Mouse (Mus musculus): ENCODE measurements around the gene Padi6. TPM values are rescaled to one million over a fixed set of nuclear protein-coding genes. Genes with fewer than 3 reads are reported as not detected.

Padi6 gene
- polyA plus RNA-seq, 1 experiment from 2014 or later = not detected

DNA sequence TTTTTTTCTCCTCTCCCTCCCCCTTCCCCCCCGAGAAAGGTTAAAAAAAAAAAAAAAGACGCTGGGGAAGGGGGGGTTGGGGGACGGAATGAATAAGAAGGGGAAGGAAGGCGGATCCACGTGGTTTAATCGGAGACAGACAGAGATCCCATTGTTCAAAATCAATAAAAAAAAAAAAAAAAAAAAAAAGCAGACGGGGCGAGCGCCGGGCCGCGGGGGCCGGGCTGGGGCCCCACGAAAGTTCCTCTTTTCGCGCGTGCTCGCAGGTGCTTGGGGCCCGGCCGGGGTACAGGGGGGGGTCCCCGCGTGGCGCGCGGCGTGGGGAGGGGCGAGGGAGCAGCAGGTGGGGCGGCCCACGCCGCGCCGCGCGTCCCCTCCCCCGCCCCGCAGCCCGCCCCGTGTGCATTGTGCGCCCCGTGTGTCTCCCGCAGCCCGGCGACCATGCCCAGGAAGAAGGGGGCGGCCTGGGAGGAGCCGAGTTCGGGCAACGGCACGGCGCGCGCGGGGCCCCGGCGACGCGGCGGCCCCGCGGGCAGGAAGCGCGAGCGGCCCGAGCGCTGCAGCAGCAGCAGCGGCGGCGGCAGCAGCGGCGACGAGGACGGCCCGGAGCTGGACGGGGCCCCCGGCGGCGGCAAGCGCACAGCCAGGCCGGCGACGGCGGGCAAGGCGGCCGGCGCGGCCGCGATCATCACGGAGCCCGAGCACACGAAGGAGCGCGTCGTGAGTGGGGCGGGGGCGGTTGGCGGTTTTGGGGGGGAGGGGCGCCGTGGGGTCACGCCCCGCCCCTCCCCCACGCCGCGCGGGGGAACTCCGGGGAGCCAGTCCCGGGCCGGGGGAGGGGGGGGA is 40.5 kb downstream of the Padi6 start:
- Histone ChIP-seq H3K4me1 (ENCODE audit: control insufficient read depth, insufficient read depth, low read length) (peaks cover 21% of the 10 kb centered on the region), H3K9me3 (ENCODE audit: control insufficient read depth, low read depth, low read length) (no peaks in the 10 kb centered on the region), H3K36me3 (ENCODE audit: control insufficient read depth, insufficient read depth, low read length) (peaks cover 14% of the 10 kb centered on the region), H3K4me3 (ENCODE audit: low read depth, low read length) (peak overlapping the region; percentile 81), H3K4me2 (replicated peaks; ENCODE audit: low read depth, low read length) (peak overlapping the region; percentile 78), H3K9ac (replicated peaks; ENCODE audit: low read depth, low read length) (peak overlapping the region; percentile 94), H3K27ac (ENCODE audit: low read length) (peak overlapping the region; percentile 98), H3K27me3 (ENCODE audit: control insufficient read depth, insufficient read depth, low read length) (0 out of 2 replicates have a peak, but pooled peaks cover 3% of the 10 kb centered on the region)
- ATAC-seq (ENCODE audit: insufficient number of reproducible peaks, insufficient read depth, low FRiP score, low read depth) = 0 out of 2 replicates have a peak, but pooled peaks have one; percentile 8
- WGBS = under 1% methylated on average over 92 of the region's 107 CpGs

DNA sequence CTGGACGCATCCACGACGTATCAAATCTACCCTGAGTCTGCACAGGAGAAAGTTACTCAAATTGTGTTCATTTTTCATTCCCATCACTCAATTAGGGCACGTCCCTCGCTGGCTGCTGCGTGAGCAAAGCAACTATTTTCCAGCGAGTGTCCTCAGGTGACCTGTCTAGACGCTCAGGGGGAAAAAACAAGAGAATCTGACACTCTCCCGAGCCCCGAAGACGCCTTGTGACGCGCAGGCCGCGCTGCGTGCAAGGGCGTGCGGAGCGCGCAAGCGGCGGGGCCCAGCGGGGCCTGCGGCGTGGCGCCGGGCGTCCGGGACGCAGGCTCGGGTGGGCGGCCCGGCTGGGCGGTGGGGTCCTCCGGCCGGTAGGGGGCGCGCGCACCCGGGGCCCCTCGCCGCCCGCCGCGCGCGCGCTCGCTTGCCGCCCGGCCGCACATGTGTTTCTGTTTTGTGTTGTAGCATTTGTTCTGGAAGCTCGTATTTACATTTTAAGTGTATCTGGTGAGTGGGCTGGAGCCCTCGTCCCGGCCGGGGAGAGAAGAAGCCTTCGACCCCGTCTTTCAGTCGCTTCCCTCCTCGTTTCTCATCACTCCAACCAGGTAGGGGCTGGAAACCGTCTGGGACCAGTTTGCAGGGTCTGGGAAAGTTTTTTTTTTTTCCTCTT is 41.3 kb downstream of the Padi6 start:
- H3K9me3 ChIP-seq (ENCODE audit: control insufficient read depth, low read depth, low read length) = no peaks in the 10 kb centered on the region
- WGBS = under 1% methylated on average over 61 of the region's 61 CpGs
- H3K4me2 ChIP-seq (replicated peaks; ENCODE audit: low read depth, low read length) = peak overlapping the region; percentile 78
- H3K36me3 ChIP-seq (ENCODE audit: control insufficient read depth, insufficient read depth, low read length) = peaks cover 10% of the 10 kb centered on the region
- ATAC-seq (ENCODE audit: insufficient number of reproducible peaks, insufficient read depth, low FRiP score, low read depth) = peak; percentile 79
- 0 out of 2 replicates have a peak, but pooled peaks cover 3% of the 10 kb centered on the region for H3K27me3 ChIP-seq (ENCODE audit: control insufficient read depth, insufficient read depth, low read length)
- peak overlapping the region; percentile 94 for H3K9ac ChIP-seq (replicated peaks; ENCODE audit: low read depth, low read length)
- peak overlapping the region; percentile 81 for H3K4me3 ChIP-seq (ENCODE audit: low read depth, low read length)
- peaks cover 21% of the 10 kb centered on the region for H3K4me1 ChIP-seq (ENCODE audit: control insufficient read depth, insufficient read depth, low read length)
- H3K27ac ChIP-seq (ENCODE audit: low read length) = peak overlapping the region; percentile 98

DNA sequence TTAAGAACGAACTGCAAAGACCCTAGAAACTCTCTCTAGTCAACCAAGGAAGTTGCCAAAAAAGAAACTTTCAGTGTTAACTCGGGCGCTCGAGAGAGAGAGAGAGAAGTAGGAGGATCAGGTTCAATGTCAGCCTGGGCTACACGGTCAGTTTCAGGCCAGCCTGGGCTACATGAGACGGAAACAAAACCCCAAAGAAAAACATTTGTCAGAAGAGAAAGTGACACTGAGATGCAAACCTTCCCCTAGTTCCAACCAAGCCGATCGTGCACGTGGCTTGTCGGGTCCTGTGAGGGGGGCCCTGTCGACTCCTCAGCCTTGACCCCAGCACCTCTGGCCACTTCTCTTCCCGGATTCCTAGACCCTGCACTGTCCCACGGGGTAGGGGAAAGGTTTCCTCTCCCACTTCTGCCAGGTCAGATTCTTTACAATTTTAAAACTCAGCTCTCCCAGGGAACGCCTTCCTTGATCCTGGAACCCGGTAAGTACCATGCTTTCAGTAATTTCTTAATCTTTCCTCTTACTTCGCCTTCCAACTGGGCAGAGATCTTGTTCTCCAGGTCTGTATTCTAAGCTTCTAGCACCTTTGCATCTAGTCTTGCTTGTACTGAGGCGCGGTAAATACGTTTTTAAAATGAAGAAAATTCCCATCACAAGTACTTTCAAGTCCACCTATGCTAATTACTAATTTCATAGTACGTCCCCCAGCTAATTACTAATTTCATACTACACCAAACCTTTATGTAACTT is 42.0 kb downstream of the Padi6 start, which contains the start of gene Rcc2:
TSS of gene Rcc2 (plus strand) at position 273 of the 750 bp plus-strand sequence.
- Histone ChIP-seq H3K4me2 (replicated peaks; ENCODE audit: low read depth, low read length) (peak within 1 kb of the TSS; percentile 78), H3K4me1 (ENCODE audit: control insufficient read depth, insufficient read depth, low read length) (peaks cover 18% of the 10 kb centered on the region), H3K4me3 (ENCODE audit: low read depth, low read length) (peak within 1 kb of the TSS; percentile 81), H3K27ac (ENCODE audit: low read length) (peak within 1 kb of the TSS; percentile 98), H3K27me3 (ENCODE audit: control insufficient read depth, insufficient read depth, low read length) (0 out of 2 replicates have a peak, but pooled peaks cover 3% of the 10 kb centered on the region), H3K9me3 (ENCODE audit: control insufficient read depth, low read depth, low read length) (no peaks in the 10 kb centered on the region), H3K36me3 (ENCODE audit: control insufficient read depth, insufficient read depth, low read length) (peaks cover 4% of the 10 kb centered on the region; the same call in 1 of the 2 replicates), H3K9ac (replicated peaks; ENCODE audit: low read depth, low read length) (peak within 1 kb of the TSS; percentile 94)
- WGBS = 8% methylated on average over 20 of the region's 20 CpGs
- ATAC-seq (ENCODE audit: insufficient number of reproducible peaks, insufficient read depth, low FRiP score, low read depth) = no peak

DNA sequence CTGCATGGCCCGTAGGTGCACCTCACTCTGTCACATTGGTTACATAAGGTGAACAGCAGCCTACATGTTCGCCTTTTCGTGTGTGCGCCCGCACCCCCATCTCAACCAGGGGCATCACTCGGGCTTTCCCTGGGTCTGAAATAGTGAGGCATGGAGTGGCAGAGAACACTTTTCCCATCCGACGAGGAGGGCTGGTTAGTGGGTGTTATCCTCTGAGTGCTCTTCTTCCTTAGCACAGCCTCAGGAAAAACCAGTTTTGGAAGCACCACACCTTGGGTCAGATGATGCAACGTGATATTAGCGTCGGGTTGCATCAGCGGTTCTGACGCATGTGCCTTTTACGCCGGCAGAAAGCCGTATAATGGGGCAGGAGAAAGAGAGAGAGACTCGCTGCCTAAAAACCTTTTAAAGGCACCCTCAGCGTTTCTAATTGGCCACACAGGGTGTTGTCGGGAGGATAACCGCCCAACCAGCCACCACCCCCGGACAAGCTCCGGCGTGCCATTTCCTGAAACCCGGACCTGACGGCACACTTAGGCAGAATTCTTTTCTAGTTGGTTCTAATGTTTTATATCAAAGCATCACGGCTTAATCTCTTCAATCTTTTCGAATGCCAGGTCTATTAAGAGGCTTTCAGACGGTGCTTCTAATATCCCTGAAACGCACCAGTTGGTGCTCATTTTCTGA is 42.9 kb downstream of the Padi6 start:
- Histone ChIP-seq H3K9ac (replicated peaks; ENCODE audit: low read depth, low read length) (no peak overlapping the region), H3K4me3 (ENCODE audit: low read depth, low read length) (peak overlapping the region; percentile 81), H3K36me3 (ENCODE audit: control insufficient read depth, insufficient read depth, low read length) (0 out of 2 replicates have a peak, but pooled peaks cover 3% of the 10 kb centered on the region), H3K4me2 (replicated peaks; ENCODE audit: low read depth, low read length) (peak overlapping the region; percentile 78), H3K27ac (ENCODE audit: low read length) (peak overlapping the region; percentile 58), H3K4me1 (ENCODE audit: control insufficient read depth, insufficient read depth, low read length) (peaks cover 18% of the 10 kb centered on the region; the same call in 1 of the 2 replicates), H3K9me3 (ENCODE audit: control insufficient read depth, low read depth, low read length) (no peaks in the 10 kb centered on the region), H3K27me3 (ENCODE audit: control insufficient read depth, insufficient read depth, low read length) (0 out of 2 replicates have a peak, but pooled peaks cover 3% of the 10 kb centered on the region)
- WGBS = 5% methylated on average over 29 of the region's 29 CpGs
- ATAC-seq (ENCODE audit: insufficient number of reproducible peaks, insufficient read depth, low FRiP score, low read depth) = no peak

DNA sequence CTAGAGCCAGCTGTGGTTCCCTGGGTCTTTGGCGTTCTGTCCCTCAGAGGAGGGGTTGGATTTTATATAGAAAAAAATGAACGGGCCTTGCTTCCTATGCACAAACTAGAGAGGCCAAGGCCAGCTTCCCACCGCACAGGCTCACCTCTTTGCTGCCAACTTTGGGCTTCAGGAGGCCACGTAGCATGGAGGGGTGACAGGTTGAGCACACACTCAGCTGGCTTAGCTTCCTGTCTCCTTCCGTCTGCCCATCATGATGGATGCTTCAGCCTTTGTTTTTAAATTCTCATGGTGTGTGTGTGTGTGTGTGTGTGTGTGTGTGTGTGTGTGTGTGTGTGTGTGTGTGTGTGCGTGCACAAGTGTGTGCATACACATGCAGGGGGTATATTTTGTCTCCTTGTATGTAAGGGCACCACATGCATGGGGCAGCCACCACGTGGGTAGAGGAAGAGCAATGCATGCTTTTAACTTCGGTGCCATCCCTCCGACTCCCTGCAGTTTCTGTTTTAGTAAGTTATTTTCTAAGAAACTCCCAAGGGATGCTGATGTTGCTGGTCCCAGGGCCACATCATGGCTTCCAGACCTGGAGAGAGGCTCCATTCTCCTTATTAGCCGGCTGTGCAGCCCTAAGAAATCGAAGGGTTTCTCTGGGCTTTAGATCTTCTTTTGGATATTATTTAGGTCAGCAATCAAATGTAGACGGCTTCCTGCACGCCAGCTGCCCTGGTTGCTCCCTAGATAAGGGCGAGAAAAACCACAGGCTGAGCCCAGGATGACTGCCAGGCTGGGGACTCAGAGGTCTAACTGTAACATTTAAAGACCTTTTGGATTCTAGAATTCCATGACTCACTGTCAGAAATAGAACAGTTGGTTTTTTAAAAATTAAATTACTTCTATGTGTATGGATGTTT is 46.5 kb downstream of the Padi6 start:
- no peak overlapping the region for H3K9ac ChIP-seq (replicated peaks; ENCODE audit: low read depth, low read length)
- 0 out of 2 replicates have a peak, but pooled peaks cover 3% of the 10 kb centered on the region for H3K27me3 ChIP-seq (ENCODE audit: control insufficient read depth, insufficient read depth, low read length)
- H3K9me3 ChIP-seq (ENCODE audit: control insufficient read depth, low read depth, low read length) = no peaks in the 10 kb centered on the region
- 0 out of 2 replicates have a peak, but pooled peaks cover 6% of the 10 kb centered on the region for H3K4me1 ChIP-seq (ENCODE audit: control insufficient read depth, insufficient read depth, low read length)
- H3K27ac ChIP-seq (ENCODE audit: low read length) = no peak overlapping the region
- H3K4me3 ChIP-seq (ENCODE audit: low read depth, low read length) = no peak overlapping the region
- no peak for ATAC-seq (ENCODE audit: insufficient number of reproducible peaks, insufficient read depth, low FRiP score, low read depth)
- WGBS = 65% methylated on average over 14 of the region's 14 CpGs
- H3K36me3 ChIP-seq (ENCODE audit: control insufficient read depth, insufficient read depth, low read length) = no peaks in the 10 kb centered on the region
- H3K4me2 ChIP-seq (replicated peaks; ENCODE audit: low read depth, low read length) = no peak overlapping the region

DNA sequence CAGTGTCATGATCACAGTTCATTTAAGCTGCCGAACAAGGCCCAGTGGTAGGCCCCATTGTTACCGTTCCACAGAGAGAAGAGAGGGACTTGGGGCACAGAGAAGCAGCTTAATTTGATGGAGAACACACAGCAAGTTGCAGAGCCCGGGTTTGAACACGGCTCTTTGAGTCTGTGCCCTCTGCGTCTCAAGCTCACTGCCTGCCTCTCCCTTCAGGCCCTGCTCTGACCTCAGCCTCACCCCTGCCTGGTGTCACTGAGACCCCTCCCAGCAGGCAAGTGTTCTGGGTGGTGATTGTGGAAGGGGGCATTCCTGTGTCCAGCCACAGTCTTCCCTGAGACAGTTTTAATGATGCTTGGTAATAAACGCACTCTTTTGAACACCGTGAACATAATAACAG is 47.3 kb downstream of the Padi6 start:
- H3K4me1 ChIP-seq (ENCODE audit: control insufficient read depth, insufficient read depth, low read length) = 0 out of 2 replicates have a peak, but pooled peaks cover 3% of the 10 kb centered on the region
- no peak overlapping the region for H3K27ac ChIP-seq (ENCODE audit: low read length)
- H3K9ac ChIP-seq (replicated peaks; ENCODE audit: low read depth, low read length) = no peak overlapping the region
- no peak overlapping the region for H3K4me2 ChIP-seq (replicated peaks; ENCODE audit: low read depth, low read length)
- 78% methylated on average over 7 of the region's 7 CpGs for WGBS
- ATAC-seq (ENCODE audit: insufficient number of reproducible peaks, insufficient read depth, low FRiP score, low read depth) = no peak
- H3K36me3 ChIP-seq (ENCODE audit: control insufficient read depth, insufficient read depth, low read length) = no peaks in the 10 kb centered on the region
- no peaks in the 10 kb centered on the region for H3K9me3 ChIP-seq (ENCODE audit: control insufficient read depth, low read depth, low read length)
- H3K27me3 ChIP-seq (ENCODE audit: control insufficient read depth, insufficient read depth, low read length) = 0 out of 2 replicates have a peak, but pooled peaks cover 3% of the 10 kb centered on the region
- H3K4me3 ChIP-seq (ENCODE audit: low read depth, low read length) = no peak overlapping the region

DNA sequence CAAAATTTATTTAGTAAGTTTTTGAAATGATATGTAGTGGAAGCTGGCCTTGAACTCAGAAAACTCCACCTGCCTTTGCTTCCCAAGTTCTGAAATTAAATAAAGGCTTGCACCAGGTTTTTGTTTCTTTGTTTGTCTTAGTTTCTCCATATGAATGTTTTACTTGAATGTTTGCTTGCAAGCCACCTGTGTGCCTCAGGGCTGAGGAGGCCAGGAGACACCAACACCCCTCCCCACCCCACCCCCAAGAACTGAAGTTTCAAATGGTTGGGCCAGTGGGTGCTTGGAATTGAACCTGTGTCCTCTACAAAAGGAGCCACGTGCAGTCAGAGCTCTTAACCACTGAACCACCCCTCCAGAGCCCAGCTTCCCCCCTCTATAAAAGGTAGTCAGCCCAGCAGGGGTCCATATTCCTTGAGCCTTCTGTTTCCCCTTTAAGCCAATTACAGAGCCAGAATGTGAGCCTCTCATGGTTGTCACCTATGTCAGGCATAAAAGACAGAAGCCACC is 47.8 kb downstream of the Padi6 start:
- Histone ChIP-seq H3K27ac (ENCODE audit: low read length) (no peak overlapping the region), H3K4me3 (ENCODE audit: low read depth, low read length) (no peak overlapping the region), H3K4me1 (ENCODE audit: control insufficient read depth, insufficient read depth, low read length) (0 out of 2 replicates have a peak, but pooled peaks cover 3% of the 10 kb centered on the region), H3K27me3 (ENCODE audit: control insufficient read depth, insufficient read depth, low read length) (0 out of 2 replicates have a peak, but pooled peaks cover 3% of the 10 kb centered on the region), H3K36me3 (ENCODE audit: control insufficient read depth, insufficient read depth, low read length) (no peaks in the 10 kb centered on the region), H3K4me2 (replicated peaks; ENCODE audit: low read depth, low read length) (no peak overlapping the region), H3K9ac (replicated peaks; ENCODE audit: low read depth, low read length) (no peak overlapping the region), H3K9me3 (ENCODE audit: control insufficient read depth, low read depth, low read length) (no peaks in the 10 kb centered on the region)
- no peak for ATAC-seq (ENCODE audit: insufficient number of reproducible peaks, insufficient read depth, low FRiP score, low read depth)
- WGBS = 31% methylated on average over 1 of the region's 1 CpGs
